Mouse (Mus musculus): ENCODE data around the gene Rtkn2. TPM values are rescaled to one million over a fixed set of nuclear protein-coding genes. Genes with fewer than 3 reads are reported as not detected.

Gene Rtkn2
- polyA plus RNA-seq, 1 experiment: not detected

- no peak overlapping the region for H3K4me3 ChIP-seq (replicated peaks)
- H3K36me3 ChIP-seq (ENCODE audit: control insufficient read depth): no peaks in the 10 kb centered on the region
- no peaks in the 10 kb centered on the region for H3K27me3 ChIP-seq (ENCODE audit: control insufficient read depth)
- TF ChIP-seq GATA1 (IDR thresholded peaks at IDR 0.05; ENCODE audit: low read length) (no peak), TAL1 (IDR thresholded peaks at IDR 0.05; ENCODE audit: low read length) (no peak)
- H3K4me1 ChIP-seq (ENCODE audit: control insufficient read depth): no peaks in the 10 kb centered on the region
- no peaks in the 10 kb centered on the region for H3K9me3 ChIP-seq (ENCODE audit: control insufficient read depth, low read length)
Observed at GRCm38 (mm10) chr10:68028327-68029080, 49.1 kb downstream of the Rtkn2 start.

- TF ChIP-seq GATA1 (IDR thresholded peaks at IDR 0.05; ENCODE audit: low read length) (no peak), TAL1 (IDR thresholded peaks at IDR 0.05; ENCODE audit: low read length) (no peak)
- Histone ChIP-seq H3K9me3 (ENCODE audit: control insufficient read depth, low read length) (no peaks in the 10 kb centered on the region), H3K4me3 (replicated peaks) (no peak overlapping the region), H3K4me1 (ENCODE audit: control insufficient read depth) (no peaks in the 10 kb centered on the region), H3K27me3 (ENCODE audit: control insufficient read depth) (no peaks in the 10 kb centered on the region), H3K36me3 (ENCODE audit: control insufficient read depth) (no peaks in the 10 kb centered on the region)
Observed at GRCm38 (mm10) chr10:68029081-68029626, 49.8 kb downstream of the Rtkn2 start.

- Histone ChIP-seq H3K9me3 (ENCODE audit: control insufficient read depth, low read length) (no peaks in the 10 kb centered on the region), H3K27me3 (ENCODE audit: control insufficient read depth) (no peaks in the 10 kb centered on the region), H3K4me3 (replicated peaks) (no peak overlapping the region), H3K4me1 (ENCODE audit: control insufficient read depth) (no peaks in the 10 kb centered on the region), H3K36me3 (ENCODE audit: control insufficient read depth) (no peaks in the 10 kb centered on the region)
- TF ChIP-seq TAL1 (IDR thresholded peaks at IDR 0.05; ENCODE audit: low read length) (no peak), GATA1 (IDR thresholded peaks at IDR 0.05; ENCODE audit: low read length) (no peak)
Observed at GRCm38 (mm10) chr10:68030027-68030426, 50.7 kb downstream of the Rtkn2 start.

DNA sequence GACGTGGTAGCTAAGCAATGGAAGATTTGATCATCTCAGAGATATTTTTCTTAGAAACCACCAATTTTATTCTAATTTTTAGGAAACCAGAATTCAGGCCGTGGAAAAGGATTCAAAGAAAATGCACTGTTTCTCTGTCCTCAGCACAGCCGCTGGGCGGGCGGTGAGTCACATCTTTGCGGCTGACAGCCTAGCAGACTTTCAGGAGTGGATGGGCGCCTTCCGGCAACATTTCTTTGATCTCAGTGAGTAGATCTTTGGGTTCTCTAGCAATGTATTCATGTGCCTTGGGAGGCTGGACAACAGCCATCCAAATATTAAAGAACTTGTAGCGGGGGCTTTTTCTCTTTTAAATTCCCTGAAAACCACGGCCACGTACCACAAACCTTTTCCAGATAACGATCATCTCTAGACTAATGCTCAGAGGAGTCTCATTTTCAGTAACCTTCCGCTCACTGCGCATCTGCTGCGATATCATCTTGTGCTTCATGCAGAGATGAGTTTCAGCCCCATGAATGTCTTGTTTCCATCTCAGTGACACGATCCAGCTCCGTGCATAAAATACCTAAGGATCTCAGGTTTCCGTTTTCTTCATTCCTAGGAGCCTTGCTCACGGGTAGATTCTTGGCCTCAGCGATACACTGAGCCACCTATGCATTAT lies 56.5 kb downstream of the Rtkn2 start:
- no peak overlapping the region for H3K4me3 ChIP-seq (replicated peaks)
- H3K27me3 ChIP-seq (ENCODE audit: control insufficient read depth): no peaks in the 10 kb centered on the region
- H3K36me3 ChIP-seq (ENCODE audit: control insufficient read depth): no peaks in the 10 kb centered on the region
- H3K9me3 ChIP-seq (ENCODE audit: control insufficient read depth, low read length): no peaks in the 10 kb centered on the region
- H3K4me1 ChIP-seq (ENCODE audit: control insufficient read depth): no peaks in the 10 kb centered on the region
- TF ChIP-seq TAL1 (IDR thresholded peaks at IDR 0.05; ENCODE audit: low read length) (no peak), GATA1 (IDR thresholded peaks at IDR 0.05; ENCODE audit: low read length) (no peak)

- Histone ChIP-seq H3K4me3 (replicated peaks) (no peak overlapping the region), H3K4me1 (ENCODE audit: control insufficient read depth) (no peaks in the 10 kb centered on the region), H3K9me3 (ENCODE audit: control insufficient read depth, low read length) (no peaks in the 10 kb centered on the region), H3K36me3 (ENCODE audit: control insufficient read depth) (no peaks in the 10 kb centered on the region), H3K27me3 (ENCODE audit: control insufficient read depth) (no peaks in the 10 kb centered on the region)
- no peak for TF ChIP-seq TAL1 (IDR thresholded peaks at IDR 0.05; ENCODE audit: low read length)
- TF ChIP-seq GATA1 (IDR thresholded peaks at IDR 0.05; ENCODE audit: low read length): no peak
Observed at GRCm38 (mm10) chr10:68036368-68036980, 57.1 kb downstream of the Rtkn2 start.

DNA sequence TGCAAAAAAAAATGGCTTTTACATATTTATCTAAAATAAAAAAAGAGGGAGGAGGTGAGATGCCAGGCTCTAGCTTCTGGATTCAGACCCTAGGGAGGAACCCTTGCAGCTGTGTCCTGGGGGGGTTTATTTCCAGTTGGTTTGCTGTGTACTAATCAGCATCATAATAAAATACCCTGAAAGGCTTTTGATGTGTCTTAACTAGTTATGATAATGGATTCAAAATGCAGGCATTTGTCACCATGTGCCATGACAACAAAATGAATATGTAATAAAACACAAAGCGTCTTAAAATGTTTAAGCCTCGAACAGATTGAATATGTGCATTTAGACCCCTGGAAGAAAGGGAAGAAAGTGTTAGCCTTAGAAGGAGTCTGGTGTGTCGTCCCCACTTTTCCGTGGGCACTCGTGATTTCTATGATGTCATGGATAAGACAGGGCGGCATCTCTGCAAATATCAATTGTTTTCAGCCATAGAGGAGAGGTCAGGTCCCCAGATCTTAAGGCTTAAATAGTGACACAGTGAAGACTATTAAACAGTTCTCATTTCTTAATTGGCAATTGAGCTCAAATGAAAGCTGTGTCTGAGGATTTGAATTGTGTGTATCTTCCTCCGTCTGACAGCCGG lies 59.7 kb downstream of the Rtkn2 start:
- Histone ChIP-seq H3K4me3 (replicated peaks) (no peak overlapping the region), H3K36me3 (ENCODE audit: control insufficient read depth) (no peaks in the 10 kb centered on the region), H3K4me1 (ENCODE audit: control insufficient read depth) (no peaks in the 10 kb centered on the region), H3K9me3 (ENCODE audit: control insufficient read depth, low read length) (no peaks in the 10 kb centered on the region), H3K27me3 (ENCODE audit: control insufficient read depth) (no peaks in the 10 kb centered on the region)
- TF ChIP-seq TAL1 (IDR thresholded peaks at IDR 0.05; ENCODE audit: low read length): no peak
- TF ChIP-seq GATA1 (IDR thresholded peaks at IDR 0.05; ENCODE audit: low read length): no peak

GRCm38 (mm10) chr10:68039641-68040205 lies 60.4 kb downstream of the Rtkn2 start:
- Histone ChIP-seq H3K4me3 (replicated peaks) (no peak overlapping the region), H3K9me3 (ENCODE audit: control insufficient read depth, low read length) (no peaks in the 10 kb centered on the region), H3K4me1 (ENCODE audit: control insufficient read depth) (no peaks in the 10 kb centered on the region), H3K27me3 (ENCODE audit: control insufficient read depth) (no peaks in the 10 kb centered on the region), H3K36me3 (ENCODE audit: control insufficient read depth) (no peaks in the 10 kb centered on the region)
- TF ChIP-seq GATA1 (IDR thresholded peaks at IDR 0.05; ENCODE audit: low read length) (no peak), TAL1 (IDR thresholded peaks at IDR 0.05; ENCODE audit: low read length) (no peak)

- Histone ChIP-seq H3K9me3 (ENCODE audit: control insufficient read depth, low read length) (no peaks in the 10 kb centered on the region), H3K4me3 (replicated peaks) (no peak overlapping the region), H3K4me1 (ENCODE audit: control insufficient read depth) (no peaks in the 10 kb centered on the region), H3K27me3 (ENCODE audit: control insufficient read depth) (no peaks in the 10 kb centered on the region), H3K36me3 (ENCODE audit: control insufficient read depth) (no peaks in the 10 kb centered on the region)
- TF ChIP-seq TAL1 (IDR thresholded peaks at IDR 0.05; ENCODE audit: low read length) (no peak), GATA1 (IDR thresholded peaks at IDR 0.05; ENCODE audit: low read length) (no peak)
Observed at GRCm38 (mm10) chr10:68040394-68040793, 61.0 kb downstream of the Rtkn2 start.

All from erythroblast, embryonic 14.5 days (primary cell).